Mouse (Mus musculus): ENCODE data around the gene Eif2b2. TPM values are rescaled to one million over a fixed set of nuclear protein-coding genes. Genes with fewer than 3 reads are reported as not detected.

Gene Eif2b2
- polyA plus RNA-seq, 1 experiment = 103 TPM

GRCm38 (mm10) chr12:85193923-85194622 is 25.2 kb upstream of the Eif2b2 start:
- Histone ChIP-seq H3K4me3 (ENCODE audit: low read depth, low read length) (no peak overlapping the region), H3K4me1 (ENCODE audit: control insufficient read depth, insufficient read depth, insufficient read length, low read length) (peaks cover 9% of the 10 kb centered on the region), H3K36me3 (ENCODE audit: control insufficient read depth, insufficient read depth, low read length) (no peaks in the 10 kb centered on the region), H3K27me3 (ENCODE audit: control insufficient read depth, insufficient read depth, low read length) (no peaks in the 10 kb centered on the region), H3K27ac (ENCODE audit: insufficient read depth, low read depth, low read length) (peak overlapping the region; percentile 24)
- WGBS = 86% methylated on average over 11 of the region's 11 CpGs
- no peak for TF ChIP-seq CTCF (IDR thresholded peaks at IDR 0.05; ENCODE audit: extremely low read depth, insufficient read length, insufficient replicate concordance, low read depth, low read length)
- no peak for TF ChIP-seq POLR2A (IDR thresholded peaks at IDR 0.05; ENCODE audit: low read depth, low read length)

- H3K27ac ChIP-seq (ENCODE audit: insufficient read depth, low read depth, low read length) = peak overlapping the region; percentile 24
- TF ChIP-seq CTCF (IDR thresholded peaks at IDR 0.05; ENCODE audit: extremely low read depth, insufficient read length, insufficient replicate concordance, low read depth, low read length) = no peak
- TF ChIP-seq POLR2A (IDR thresholded peaks at IDR 0.05; ENCODE audit: low read depth, low read length) = no peak
Observed at GRCm38 (mm10) chr12:85194623-85195018, 24.7 kb upstream of the Eif2b2 start.

GRCm38 (mm10) chr12:85195086-85195485 is 24.2 kb upstream of the Eif2b2 start:
- H3K27ac ChIP-seq (ENCODE audit: insufficient read depth, low read depth, low read length) = no peak overlapping the region
- no peak for TF ChIP-seq CTCF (IDR thresholded peaks at IDR 0.05; ENCODE audit: extremely low read depth, insufficient read length, insufficient replicate concordance, low read depth, low read length)
- H3K27me3 ChIP-seq (ENCODE audit: control insufficient read depth, insufficient read depth, low read length) = no peaks in the 10 kb centered on the region
- no peaks in the 10 kb centered on the region for H3K36me3 ChIP-seq (ENCODE audit: control insufficient read depth, insufficient read depth, low read length)
- H3K4me1 ChIP-seq (ENCODE audit: control insufficient read depth, insufficient read depth, insufficient read length, low read length) = peaks cover 9% of the 10 kb centered on the region
- no peak overlapping the region for H3K4me3 ChIP-seq (ENCODE audit: low read depth, low read length)
- WGBS = 69% methylated on average over 5 of the region's 5 CpGs

More at GRCm38 (mm10) chr12:85194623-85195018, 24.7 kb upstream of the Eif2b2 start:
- H3K27me3 ChIP-seq (ENCODE audit: control insufficient read depth, insufficient read depth, low read length) = no peaks in the 10 kb centered on the region
- no peak overlapping the region for H3K4me3 ChIP-seq (ENCODE audit: low read depth, low read length)
- WGBS = 21% methylated on average over 4 of the region's 4 CpGs
- no peaks in the 10 kb centered on the region for H3K36me3 ChIP-seq (ENCODE audit: control insufficient read depth, insufficient read depth, low read length)
- peaks cover 9% of the 10 kb centered on the region for H3K4me1 ChIP-seq (ENCODE audit: control insufficient read depth, insufficient read depth, insufficient read length, low read length)

- Histone ChIP-seq H3K4me3 (ENCODE audit: low read depth, low read length) (no peak overlapping the region), H3K27ac (ENCODE audit: insufficient read depth, low read depth, low read length) (no peak overlapping the region), H3K27me3 (ENCODE audit: control insufficient read depth, insufficient read depth, low read length) (no peaks in the 10 kb centered on the region), H3K36me3 (ENCODE audit: control insufficient read depth, insufficient read depth, low read length) (no peaks in the 10 kb centered on the region), H3K4me1 (ENCODE audit: control insufficient read depth, insufficient read depth, insufficient read length, low read length) (peaks cover 9% of the 10 kb centered on the region)
- TF ChIP-seq POLR2A (IDR thresholded peaks at IDR 0.05; ENCODE audit: low read depth, low read length) (no peak), CTCF (IDR thresholded peaks at IDR 0.05; ENCODE audit: extremely low read depth, insufficient read length, insufficient replicate concordance, low read depth, low read length) (no peak)
- 91% methylated on average over 10 of the region's 10 CpGs for WGBS
Observed at GRCm38 (mm10) chr12:85196191-85196590, 23.1 kb upstream of the Eif2b2 start.

GRCm38 (mm10) chr12:85197371-85197770 is 21.9 kb upstream of the Eif2b2 start:
- peaks cover 7% of the 10 kb centered on the region for H3K4me1 ChIP-seq (ENCODE audit: control insufficient read depth, insufficient read depth, insufficient read length, low read length)
- no peaks in the 10 kb centered on the region for H3K27me3 ChIP-seq (ENCODE audit: control insufficient read depth, insufficient read depth, low read length)
- no peak overlapping the region for H3K4me3 ChIP-seq (ENCODE audit: low read depth, low read length)
- WGBS = 82% methylated on average over 7 of the region's 7 CpGs
- H3K36me3 ChIP-seq (ENCODE audit: control insufficient read depth, insufficient read depth, low read length) = no peaks in the 10 kb centered on the region
- TF ChIP-seq POLR2A (IDR thresholded peaks at IDR 0.05; ENCODE audit: low read depth, low read length) = no peak
- no peak for TF ChIP-seq CTCF (IDR thresholded peaks at IDR 0.05; ENCODE audit: extremely low read depth, insufficient read length, insufficient replicate concordance, low read depth, low read length)
- H3K27ac ChIP-seq (ENCODE audit: insufficient read depth, low read depth, low read length) = no peak overlapping the region

- WGBS = 53% methylated on average over 8 of the region's 8 CpGs
- TF ChIP-seq CTCF (IDR thresholded peaks at IDR 0.05; ENCODE audit: extremely low read depth, insufficient read length, insufficient replicate concordance, low read depth, low read length) = no peak
- no peak for TF ChIP-seq POLR2A (IDR thresholded peaks at IDR 0.05; ENCODE audit: low read depth, low read length)
- peaks cover 3% of the 10 kb centered on the region; the same call in 1 of the 2 replicates for H3K4me1 ChIP-seq (ENCODE audit: control insufficient read depth, insufficient read depth, insufficient read length, low read length)
- H3K27me3 ChIP-seq (ENCODE audit: control insufficient read depth, insufficient read depth, low read length) = no peaks in the 10 kb centered on the region
- H3K36me3 ChIP-seq (ENCODE audit: control insufficient read depth, insufficient read depth, low read length) = no peaks in the 10 kb centered on the region
- no peak overlapping the region for H3K4me3 ChIP-seq (ENCODE audit: low read depth, low read length)
- H3K27ac ChIP-seq (ENCODE audit: insufficient read depth, low read depth, low read length) = no peak overlapping the region
Observed at GRCm38 (mm10) chr12:85197936-85198335, 21.3 kb upstream of the Eif2b2 start.

GRCm38 (mm10) chr12:85199954-85200353 is 19.3 kb upstream of the Eif2b2 start:
- Histone ChIP-seq H3K36me3 (ENCODE audit: control insufficient read depth, insufficient read depth, low read length) (no peaks in the 10 kb centered on the region), H3K4me3 (ENCODE audit: low read depth, low read length) (no peak overlapping the region), H3K27ac (ENCODE audit: insufficient read depth, low read depth, low read length) (no peak overlapping the region), H3K4me1 (ENCODE audit: control insufficient read depth, insufficient read depth, insufficient read length, low read length) (peaks cover under 1% of the 10 kb centered on the region; the same call in 1 of the 2 replicates), H3K27me3 (ENCODE audit: control insufficient read depth, insufficient read depth, low read length) (no peaks in the 10 kb centered on the region)
- TF ChIP-seq POLR2A (IDR thresholded peaks at IDR 0.05; ENCODE audit: low read depth, low read length) (no peak), CTCF (IDR thresholded peaks at IDR 0.05; ENCODE audit: extremely low read depth, insufficient read length, insufficient replicate concordance, low read depth, low read length) (no peak)
- WGBS = 55% methylated on average over 1 of the region's 1 CpGs
